Mouse (Mus musculus): ENCODE results near the gene Slc28a2.
"Not testable (repeated sequence)": the region's sequence is repeated elsewhere in the genome, so short reads cannot be mapped to it uniquely, and the experiment has no call there.

Slc28a2 gene

GRCm38 (mm10) chr2:122426200-122426599 is at the start of gene Slc28a2:
Gene Slc28a2 (plus strand): TSS chr2:122426477.
- DNase-seq (ENCODE audit: low spot score): not testable (repeated sequence)

- peak; percentile 98 for DNase-seq (ENCODE audit: low spot score)
Observed at GRCm38 (mm10) chr2:122377215-122377674, 49.0 kb upstream of the Slc28a2 start.

- DNase-seq (ENCODE audit: low spot score): peak; percentile 75
Observed at GRCm38 (mm10) chr2:122377751-122378246, 48.5 kb upstream of the Slc28a2 start.

GRCm38 (mm10) chr2:122378421-122379291 is 47.6 kb upstream of the Slc28a2 start:
- DNase-seq (ENCODE audit: low spot score): peak; percentile 57

GRCm38 (mm10) chr2:122379292-122379650 is 47.0 kb upstream of the Slc28a2 start:
- DNase-seq (ENCODE audit: low spot score): no peak

- DNase-seq (ENCODE audit: low spot score): peak; percentile 60
Observed at GRCm38 (mm10) chr2:122380768-122381311, 45.4 kb upstream of the Slc28a2 start.

GRCm38 (mm10) chr2:122381329-122382103 is 44.8 kb upstream of the Slc28a2 start:
- no peak for DNase-seq (ENCODE audit: low spot score)

- no peak for DNase-seq (ENCODE audit: low spot score)
Observed at GRCm38 (mm10) chr2:122382121-122382520, 44.2 kb upstream of the Slc28a2 start.

GRCm38 (mm10) chr2:122385095-122385494 is 41.2 kb upstream of the Slc28a2 start:
- no peak for DNase-seq (ENCODE audit: low spot score)

- not testable (repeated sequence) for DNase-seq (ENCODE audit: low spot score)
Observed at GRCm38 (mm10) chr2:122387135-122387534, 39.1 kb upstream of the Slc28a2 start.

- DNase-seq (ENCODE audit: low spot score): no peak
Observed at GRCm38 (mm10) chr2:122396150-122396549, 30.1 kb upstream of the Slc28a2 start.

GRCm38 (mm10) chr2:122407607-122408006 is 18.7 kb upstream of the Slc28a2 start:
- no peak for DNase-seq (ENCODE audit: low spot score)

- no peak for DNase-seq (ENCODE audit: low spot score)
Observed at GRCm38 (mm10) chr2:122408928-122409327, 17.3 kb upstream of the Slc28a2 start.

- DNase-seq (ENCODE audit: low spot score): not testable (repeated sequence)
Observed at GRCm38 (mm10) chr2:122426645-122427044, 368 bp downstream of the Slc28a2 start.

GRCm38 (mm10) chr2:122438706-122439482 is 12.6 kb downstream of the Slc28a2 start:
- DNase-seq (ENCODE audit: low spot score): not testable (repeated sequence)

- not testable (repeated sequence) for DNase-seq (ENCODE audit: low spot score)
Observed at GRCm38 (mm10) chr2:122440521-122440920, 14.2 kb downstream of the Slc28a2 start.

- no peak for DNase-seq (ENCODE audit: low spot score)
Observed at GRCm38 (mm10) chr2:122441000-122441933, 15.0 kb downstream of the Slc28a2 start.

GRCm38 (mm10) chr2:122450351-122450750 is 24.1 kb downstream of the Slc28a2 start:
- DNase-seq (ENCODE audit: low spot score): no peak

- no peak for DNase-seq (ENCODE audit: low spot score)
Observed at GRCm38 (mm10) chr2:122452426-122452825, 26.1 kb downstream of the Slc28a2 start.

- no peak for DNase-seq (ENCODE audit: low spot score)
Observed at GRCm38 (mm10) chr2:122466901-122467300, 40.6 kb downstream of the Slc28a2 start.

Measured in c-Kit-positive CD71-positive TER-119-positive erythroid progenitor cells, embryonic 14.5 days (primary cell).